Mouse (Mus musculus) testis, adult 2 months (tissue): Measurements from ENCODE around the gene B4galnt3. TPM values are rescaled to one million over a fixed set of nuclear protein-coding genes. Genes with fewer than 3 reads are reported as not detected.

Experiments used
- H3K27ac ChIP-seq: fragments of 200-500 bp; 2 replicates; pipeline ENCODE4 v1.5.1; 2012; ENCODE audit warnings: low read depth, low read length; ENCODE audit not compliant: control insufficient read depth, insufficient read depth
- H3K27me3 ChIP-seq: fragments of 200-500 bp; 2 replicates; pipeline ENCODE4 v1.6.1; 2012; ENCODE audit warnings: mild to moderate bottlenecking, low read length, moderate library complexity; ENCODE audit not compliant: control insufficient read depth, insufficient read depth
- H3K36me3 ChIP-seq: fragments of 200-500 bp; 2 replicates; pipeline ENCODE4 v1.6.1; 2012; ENCODE audit warnings: mild to moderate bottlenecking, low read length; ENCODE audit not compliant: control insufficient read depth, insufficient read depth
- H3K4me1 ChIP-seq: fragments of 200-500 bp; 2 replicates; pipeline ENCODE4 v1.6.1; 2012; ENCODE audit warnings: low read length; ENCODE audit not compliant: control insufficient read depth, insufficient read depth
- H3K4me3 ChIP-seq: fragments of 200-500 bp; 2 replicates; pipeline ENCODE4 v1.5.1; 2012; ENCODE audit warnings: low read depth, mild to moderate bottlenecking, low read length, moderate library complexity, mixed read lengths; ENCODE audit not compliant: control insufficient read depth
- CTCF ChIP-seq: fragments of 200-500 bp; IDR thresholded peaks from 2 replicates; pipeline ENCODE4 v1.5.1; 2012; ENCODE audit warnings: low read depth, mild to moderate bottlenecking, inconsistent platforms, low read length, moderate library complexity; ENCODE audit not compliant: control insufficient read depth, insufficient read depth, insufficient replicate concordance
- POLR2A ChIP-seq: fragments of 200-500 bp; IDR thresholded peaks from 2 replicates; pipeline ENCODE4 v1.6.1; 2012; ENCODE audit warnings: low read depth, mild to moderate bottlenecking, inconsistent platforms, low read length, moderate library complexity; ENCODE audit not compliant: control insufficient read depth
- polyA plus RNA-seq: library from polyadenylated mRNA; depleted of rRNA; stranded (reverse); fragments of >200 nt; gene quantifications from 2 replicates; pipeline ENCODE4 v1.2.3, GENCODE M21; 2012; rRNA removed

B4galnt3 gene
- polyA plus RNA-seq, 1 experiment, result 8.2 TPM

GRCm38 (mm10) chr6:120159133-120159901, 135.0 kb downstream of the B4galnt3 start:
- TF ChIP-seq CTCF (no peak), POLR2A (no peak)
- H3K36me3 ChIP-seq, result no peaks in the 10 kb centered on the region
- H3K27ac ChIP-seq, result no peak overlapping the region; the same call in 1 of the 2 replicates
- peaks cover 3% of the 10 kb centered on the region; the same call in 1 of the 2 replicates for H3K4me1 ChIP-seq
- H3K27me3 ChIP-seq, result no peaks in the 10 kb centered on the region
- H3K4me3 ChIP-seq, result no peak overlapping the region

- H3K27ac ChIP-seq, result no peak overlapping the region
- H3K4me3 ChIP-seq, result no peak overlapping the region
- no peaks in the 10 kb centered on the region for H3K36me3 ChIP-seq
- H3K4me1 ChIP-seq, result peaks cover 12% of the 10 kb centered on the region
- no peaks in the 10 kb centered on the region for H3K27me3 ChIP-seq
- no peak for TF ChIP-seq POLR2A
- no peak for TF ChIP-seq CTCF
Measured at GRCm38 (mm10) chr6:120157479-120157878, 136.9 kb downstream of the B4galnt3 start.

DNA sequence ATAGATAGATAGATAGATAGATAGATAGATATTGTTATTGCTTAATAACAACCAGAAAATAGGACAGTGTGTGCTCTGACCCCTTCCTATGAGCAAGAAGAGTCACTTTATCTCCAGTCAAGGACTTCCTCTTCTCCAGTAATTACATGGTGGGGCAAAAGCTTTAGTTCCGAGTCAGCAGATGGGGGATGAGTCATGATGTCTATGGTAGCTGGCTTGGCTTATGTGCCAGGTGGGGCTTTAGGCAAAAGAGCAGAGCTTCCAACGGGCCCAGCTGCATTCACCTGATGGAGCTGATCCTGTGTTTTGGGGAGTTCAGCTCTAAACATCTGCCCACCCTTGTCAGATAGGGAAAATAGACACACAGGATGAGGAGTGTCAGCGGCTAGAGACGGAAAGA, 138.8 kb downstream of the B4galnt3 start:
- TF ChIP-seq CTCF (no peak), POLR2A (no peak)
- Histone ChIP-seq H3K36me3 (no peaks in the 10 kb centered on the region), H3K27me3 (no peaks in the 10 kb centered on the region), H3K27ac (no peak overlapping the region), H3K4me3 (no peak overlapping the region), H3K4me1 (peaks cover 12% of the 10 kb centered on the region)

- peaks cover 12% of the 10 kb centered on the region for H3K4me1 ChIP-seq
- no peak overlapping the region for H3K27ac ChIP-seq
- H3K36me3 ChIP-seq, result no peaks in the 10 kb centered on the region
- H3K27me3 ChIP-seq, result no peaks in the 10 kb centered on the region
- TF ChIP-seq POLR2A (no peak), CTCF (no peak)
- no peak overlapping the region for H3K4me3 ChIP-seq
Measured at GRCm38 (mm10) chr6:120154526-120155309, 139.6 kb downstream of the B4galnt3 start.

Other genes with a start within 250 kb of the B4galnt3 start
- 0.17 TPM in 1 of 2 replicates, not detected in the other for gene Ninj2, start 201.2 kb downstream of the B4galnt3 start, polyA plus RNA-seq
- gene D330020A13Rik, start 195 bp downstream of the B4galnt3 start, polyA plus RNA-seq, result 0.10 TPM in 1 of 2 replicates, not detected in the other
- gene Kdm5a, start 69.6 kb upstream of the B4galnt3 start, polyA plus RNA-seq, result 4.7 and 5.7 TPM in 2 replicates
- 10.3 and 11.0 TPM in 2 replicates for gene Ccdc77, start 69.8 kb upstream of the B4galnt3 start, polyA plus RNA-seq
- 4.2 and 4.6 TPM in 2 replicates for gene Il17ra, start 168.7 kb upstream of the B4galnt3 start, polyA plus RNA-seq
- 0.10 and 0.14 TPM in 2 replicates for gene Tmem121b, start 199.2 kb upstream of the B4galnt3 start, polyA plus RNA-seq
- 30.0 and 33.0 TPM in 2 replicates for gene Hdhd5, start 236.8 kb upstream of the B4galnt3 start, polyA plus RNA-seq